Mouse (Mus musculus): Measurements from ENCODE around the gene Tmem211.
A peak's percentile ranks its signal among the peaks of the same experiment; 100 is the strongest.

Gene Tmem211

DNA sequence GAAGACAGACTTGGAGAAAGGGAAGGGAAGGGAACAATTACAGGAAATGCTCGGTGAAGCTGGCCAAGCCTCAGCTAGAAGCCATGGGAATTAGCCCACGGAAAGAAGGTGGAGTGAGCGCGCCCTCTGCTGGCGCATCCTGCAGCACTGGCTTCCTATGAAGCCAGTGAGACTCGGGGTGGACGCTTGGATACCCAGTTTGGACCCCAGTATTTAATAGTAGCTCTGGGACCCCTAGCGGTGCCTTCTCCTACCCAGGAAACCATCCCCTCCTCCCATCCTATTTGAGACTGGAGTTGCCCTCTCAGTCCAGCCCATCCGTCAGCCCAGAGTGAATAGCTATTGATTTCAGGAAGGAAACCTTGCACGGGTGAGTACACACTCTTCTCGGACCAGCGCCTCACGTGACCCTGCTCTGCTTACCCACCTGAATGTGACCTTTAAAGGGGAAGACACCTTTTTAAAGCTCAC, at the start of gene Tmem211:
TSS of gene Tmem211 (plus strand) at position 278 of the 471 bp plus-strand sequence.
- DNase-seq = peak; percentile 78

- DNase-seq = no peak
Measured at GRCm38 (mm10) chr5:113179451-113179842, 47.3 kb upstream of the Tmem211 start.

DNA sequence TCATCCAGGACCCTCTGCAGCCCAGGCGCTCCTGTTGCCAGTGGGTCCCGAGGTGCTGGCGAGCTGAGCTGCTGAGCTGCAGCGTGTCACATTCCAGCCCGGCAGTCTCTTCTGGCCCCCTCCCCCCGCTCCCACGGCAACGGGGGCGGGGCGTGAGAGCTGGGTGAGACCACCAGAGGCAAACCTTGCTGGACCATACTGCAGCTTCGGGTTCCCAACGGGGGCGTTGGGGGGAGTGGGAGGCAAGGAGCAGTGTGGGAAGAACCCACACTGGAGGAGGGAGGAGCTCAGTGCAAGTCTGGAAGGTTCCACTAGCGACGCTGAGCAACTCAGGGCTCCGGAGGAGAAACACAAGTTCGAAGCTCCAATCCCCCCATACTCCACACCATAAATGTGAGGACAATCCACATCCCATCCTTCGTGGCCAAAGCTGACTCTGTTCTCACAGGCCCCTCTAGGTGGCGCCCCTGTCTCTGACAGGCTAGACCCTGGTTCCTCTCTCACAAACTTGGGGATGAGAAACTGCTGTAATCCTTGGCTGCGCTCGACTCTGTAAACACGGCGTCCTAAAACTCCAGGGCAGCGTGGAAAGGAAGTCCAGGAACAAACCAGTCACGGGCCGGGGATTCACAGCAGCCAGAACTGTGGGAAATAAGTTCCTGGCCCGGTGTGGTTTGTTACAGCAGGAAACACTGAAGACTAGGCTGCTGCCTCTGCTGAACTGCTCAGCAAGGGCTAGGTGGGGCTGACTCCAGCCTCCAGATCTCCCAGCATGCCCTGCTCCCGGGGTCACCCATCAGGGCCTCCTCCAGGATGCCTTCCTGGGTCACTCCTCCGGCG, 46.6 kb upstream of the Tmem211 start:
- peak; percentile 83 for DNase-seq

GRCm38 (mm10) chr5:113180755-113181154, 46.0 kb upstream of the Tmem211 start:
- DNase-seq = no peak

GRCm38 (mm10) chr5:113181441-113181840, 45.3 kb upstream of the Tmem211 start:
- peak; percentile 65 for DNase-seq

DNA sequence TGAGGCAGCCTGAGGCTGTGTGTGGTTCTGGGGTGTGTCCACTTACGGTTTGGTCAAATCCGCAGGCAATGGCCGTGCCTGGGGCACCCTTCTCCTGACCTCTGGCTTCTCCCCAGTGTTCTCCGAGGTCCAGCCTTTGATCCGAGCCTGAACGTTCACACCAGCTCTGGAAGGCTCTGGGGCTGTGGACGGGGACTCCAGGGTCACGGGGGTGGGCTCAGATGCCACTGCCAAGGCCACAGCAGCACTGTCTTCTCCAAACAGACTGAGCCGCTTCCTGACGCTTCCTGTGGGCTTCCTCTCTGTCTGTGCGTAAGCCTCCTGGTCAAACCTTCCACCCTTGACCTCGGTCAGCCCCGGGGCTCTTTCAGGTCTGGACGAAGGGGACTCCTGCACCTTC, 36.2 kb upstream of the Tmem211 start:
- DNase-seq = no peak

- DNase-seq = no peak
Measured at GRCm38 (mm10) chr5:113191901-113192300, 34.8 kb upstream of the Tmem211 start.

- DNase-seq = no peak
Measured at GRCm38 (mm10) chr5:113193762-113194161, 32.9 kb upstream of the Tmem211 start.

DNA sequence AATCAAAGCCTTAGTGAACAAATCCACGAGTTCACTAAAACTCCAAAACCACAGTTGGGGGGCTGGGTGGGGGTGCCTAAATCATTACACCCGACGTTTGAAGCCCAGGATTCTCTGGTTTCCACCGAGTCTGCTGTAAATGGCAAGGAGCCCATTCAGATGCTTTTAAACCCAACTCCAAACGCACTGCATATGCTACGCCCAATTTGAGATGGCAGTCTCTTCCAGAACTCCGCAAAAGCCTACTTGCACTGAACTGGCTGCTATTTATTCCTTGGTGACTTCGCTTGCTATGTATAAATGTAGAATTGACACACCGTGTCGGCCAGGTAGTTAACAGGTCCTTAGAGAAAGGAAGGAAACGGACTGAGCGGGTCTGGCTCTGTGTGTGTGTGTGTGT, 31.3 kb upstream of the Tmem211 start:
- DNase-seq = no peak

- no peak for DNase-seq
Measured at GRCm38 (mm10) chr5:113195907-113196306, 30.8 kb upstream of the Tmem211 start.

GRCm38 (mm10) chr5:113196916-113197794, 29.6 kb upstream of the Tmem211 start:
- no peak for DNase-seq

- DNase-seq = no peak
Measured at GRCm38 (mm10) chr5:113199126-113199771, 27.5 kb upstream of the Tmem211 start.

GRCm38 (mm10) chr5:113199772-113200134, 27.0 kb upstream of the Tmem211 start:
- no peak for DNase-seq

DNA sequence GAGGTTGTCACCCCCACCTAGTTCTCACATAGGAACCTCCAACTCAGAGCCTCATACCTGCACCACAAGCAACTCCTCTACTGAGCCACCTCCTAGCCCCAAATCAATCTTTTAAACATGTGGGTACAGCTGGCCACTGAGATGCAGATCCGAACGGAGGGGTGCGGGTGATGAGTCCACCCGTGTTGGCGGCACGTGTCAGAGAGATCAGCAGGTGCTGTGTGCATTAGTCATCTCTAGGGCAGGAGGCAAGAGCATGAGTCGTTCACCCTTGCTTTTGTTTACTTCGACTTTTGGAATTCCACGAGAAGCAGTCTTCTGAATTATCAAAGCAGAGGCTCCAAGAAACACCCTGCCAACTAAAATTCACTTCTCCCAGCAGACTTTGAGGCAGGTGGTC, 22.5 kb upstream of the Tmem211 start:
- no peak for DNase-seq

GRCm38 (mm10) chr5:113206670-113207352, 19.9 kb upstream of the Tmem211 start:
- no peak for DNase-seq

GRCm38 (mm10) chr5:113208048-113208447, 18.7 kb upstream of the Tmem211 start:
- DNase-seq = no peak

GRCm38 (mm10) chr5:113208622-113209400, 17.9 kb upstream of the Tmem211 start:
- no peak for DNase-seq

DNA sequence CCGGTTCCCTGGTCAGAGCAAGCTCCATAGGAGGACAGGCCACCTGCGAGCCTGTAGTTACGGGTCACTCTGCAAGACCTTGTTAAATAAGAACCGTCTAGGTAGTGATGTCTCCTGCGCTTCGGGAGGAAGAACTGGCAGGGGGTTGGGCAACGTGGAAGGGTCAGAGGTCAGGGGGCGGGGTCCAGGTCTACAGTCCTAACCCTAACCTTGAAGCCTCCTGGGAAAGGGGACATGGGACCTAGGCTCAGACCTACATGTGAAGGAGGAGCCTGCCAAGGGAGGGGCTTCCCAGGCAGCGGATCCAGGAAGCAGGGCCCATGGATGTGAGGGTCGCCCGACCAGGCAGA, 17.3 kb upstream of the Tmem211 start:
- no peak for DNase-seq

DNA sequence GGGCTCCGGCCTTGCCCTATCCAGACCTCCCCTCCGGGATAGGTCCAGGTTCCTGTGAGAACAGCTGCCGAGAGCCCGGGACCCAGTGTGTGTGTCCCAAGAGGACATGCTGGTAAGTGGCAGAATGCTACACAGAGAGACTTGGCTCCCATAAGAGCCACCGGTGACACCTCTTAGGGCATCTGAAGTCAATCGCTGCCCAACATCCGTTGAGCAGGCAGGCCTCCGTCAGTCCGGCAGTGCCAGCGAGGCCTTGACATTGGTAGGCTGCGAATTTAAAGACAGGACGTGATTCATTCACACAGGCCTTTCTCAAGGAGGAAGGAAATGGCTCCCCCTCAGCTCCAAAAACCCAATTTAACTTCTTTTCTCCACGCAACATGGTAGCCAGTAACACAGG, 16.8 kb upstream of the Tmem211 start:
- no peak for DNase-seq

DNA sequence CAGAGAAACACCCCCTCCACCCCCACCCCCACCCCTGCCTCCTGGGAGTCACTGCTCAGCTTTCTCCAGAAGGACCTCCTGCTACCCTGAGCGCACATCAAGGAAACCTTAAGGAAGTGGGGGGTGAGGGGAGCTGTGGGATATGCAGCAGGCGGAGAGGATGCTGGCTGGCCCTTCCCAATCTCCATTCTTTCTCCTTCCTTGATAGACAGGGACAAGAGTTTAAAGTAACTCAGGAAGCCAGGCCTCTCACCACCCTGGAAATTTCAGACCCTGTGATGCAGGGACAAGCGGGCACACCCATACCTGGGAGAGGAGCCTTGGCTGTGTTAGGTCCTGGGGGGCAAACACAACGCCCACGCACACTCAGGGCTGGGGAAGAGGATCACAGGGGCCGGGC, 16.4 kb upstream of the Tmem211 start:
- no peak for DNase-seq

GRCm38 (mm10) chr5:113212156-113212835, 14.4 kb upstream of the Tmem211 start:
- DNase-seq = no peak

Measured in liver (tissue).